Mouse (Mus musculus) heart, postnatal 0 days (tissue): ENCODE measurements around the gene Hnrnpul1.

Experiments
- CTCF ChIP-seq: IDR thresholded peaks from 2 replicates; pipeline ENCODE4 v1.5.1; 2016; ENCODE audit warnings: antibody characterized with exemption, control low read depth, low read depth
- EP300 ChIP-seq: IDR thresholded peaks from 2 replicates; pipeline ENCODE4 v1.6.1; 2016; ENCODE audit warnings: antibody characterized with exemption, low read depth

DNA sequence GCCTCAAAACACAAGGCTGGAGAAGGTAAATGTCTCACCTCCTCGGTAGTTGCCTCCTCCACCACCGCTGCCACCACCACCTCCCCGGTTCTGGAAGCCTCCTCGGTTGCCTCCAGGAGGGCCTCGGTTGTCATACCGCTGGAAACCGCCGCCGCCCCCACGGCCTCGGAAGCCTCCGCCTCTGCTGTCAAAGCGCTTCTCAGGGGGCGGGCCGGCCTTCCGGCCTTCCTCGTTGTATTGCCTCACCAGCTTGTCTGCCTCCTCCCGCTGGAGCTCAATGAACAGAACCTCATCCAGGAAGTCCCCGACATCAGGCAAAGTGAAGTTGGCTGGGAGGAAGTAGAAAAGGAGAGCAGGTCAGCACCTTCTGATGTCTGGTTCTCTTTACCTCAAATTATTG is 28.7 kb downstream of the Hnrnpul1 start:
- TF ChIP-seq CTCF = no peak
- no peak for TF ChIP-seq EP300
